Mouse (Mus musculus) neural tube, embryonic 11.5 days (tissue): ENCODE data around the gene Ugt1a9. TPM values are rescaled to one million over a fixed set of nuclear protein-coding genes. Genes with fewer than 3 reads are reported as not detected.

Source experiments
- ATAC-seq: fragments of 200-750 bp; cut with Nextera tagmentation; 2 replicates; pipeline ENCODE4 v1.8.0; 2017; ENCODE audit warnings: moderate number of reproducible peaks, mild to moderate bottlenecking, moderate TSS enrichment, moderate library complexity; ENCODE audit not compliant: insufficient read depth, low FRiP score, low TSS enrichment
- DNase-seq: peaks from one replicate; pipeline ENCODE4 v3.0.0-alpha.2; 2015; ENCODE audit warnings: low spot score
- H3K27ac ChIP-seq: fragments of 300-500 bp; sonication (generic); 2 replicates; pipeline ENCODE4 v1.5.1; 2014; ENCODE audit warnings: low read depth, mild to moderate bottlenecking, low read length
- H3K27me3 ChIP-seq: fragments of 300-500 bp; sonication (generic); 2 replicates; pipeline ENCODE4 v1.6.1; 2014; ENCODE audit warnings: mild to moderate bottlenecking, low read length, mixed read lengths; ENCODE audit not compliant: control insufficient read depth, insufficient read depth
- H3K36me3 ChIP-seq: fragments of 300-500 bp; sonication (generic); 2 replicates; pipeline ENCODE4 v1.6.1; 2014; ENCODE audit warnings: mild to moderate bottlenecking, low read length, moderate library complexity, mixed read lengths; ENCODE audit not compliant: control insufficient read depth, insufficient read depth
- H3K4me1 ChIP-seq: fragments of 300-500 bp; sonication (generic); 2 replicates; pipeline ENCODE4 v1.6.1; 2014; ENCODE audit warnings: low read length, mixed read lengths; ENCODE audit not compliant: control insufficient read depth, insufficient read depth
- H3K4me2 ChIP-seq: fragments of 300-500 bp; sonication (generic); 2 replicates; pipeline ENCODE4 v1.6.1; 2014; ENCODE audit warnings: low read depth, mild to moderate bottlenecking, moderate library complexity
- H3K4me3 ChIP-seq: fragments of 300-500 bp; sonication (generic); 2 replicates; pipeline ENCODE4 v1.5.1; 2014; ENCODE audit warnings: low read depth, low read length
- H3K9ac ChIP-seq: fragments of 300-500 bp; sonication (generic); 2 replicates; pipeline ENCODE4 v1.6.1; 2014; ENCODE audit warnings: mild to moderate bottlenecking, low read length
- H3K9me3 ChIP-seq: fragments of 300-500 bp; sonication (generic); 2 replicates; pipeline ENCODE4 v1.6.1; 2016; ENCODE audit warnings: low read length; ENCODE audit not compliant: control insufficient read depth
- WGBS: fragments of 180-500 bp; shearing (Covaris S2); extraction: QIAGEN DNeasy Blood & Tissue Kit; methylation state at CpG from one replicate; pipeline ENCODE4 v1.1.7; 2014; 5-methylcytosine and 5-hydroxymethylcytosine counted together
- polyA plus RNA-seq: library from polyadenylated mRNA; unstranded; fragments of >200 nt; fragmentation: Nextera tagmentation; extraction: Ambion mirVana; gene quantifications from 2 replicates; pipeline ENCODE4 v1.2.1, GENCODE M21; 2014

Ugt1a9 gene
- polyA plus RNA-seq, 1 experiment from 2014 or later: not detected

- Histone ChIP-seq H3K27ac (no peak overlapping the region), H3K4me2 (no peak overlapping the region), H3K27me3 (no peaks in the 10 kb centered on the region), H3K4me3 (no peak overlapping the region), H3K36me3 (no peaks in the 10 kb centered on the region), H3K4me1 (no peaks in the 10 kb centered on the region), H3K9me3 (peaks cover 96% of the 10 kb centered on the region), H3K9ac (no peak overlapping the region)
- WGBS: 81% methylated on average over 5 of the region's 5 CpGs
- DNase-seq: no peak
- ATAC-seq: no peak
Observed at GRCm38 (mm10) chr1:88250023-88250422, 179.4 kb downstream of the Ugt1a9 start.

GRCm38 (mm10) chr1:88253106-88253505 lies 182.5 kb downstream of the Ugt1a9 start:
- no peaks in the 10 kb centered on the region for H3K4me1 ChIP-seq
- ATAC-seq (no peak), DNase-seq (no peak)
- H3K27ac ChIP-seq: no peak overlapping the region
- 76% methylated on average over 8 of the region's 8 CpGs for WGBS
- H3K27me3 ChIP-seq: no peaks in the 10 kb centered on the region
- H3K36me3 ChIP-seq: no peaks in the 10 kb centered on the region
- no peak overlapping the region for H3K9ac ChIP-seq
- H3K4me2 ChIP-seq: no peak overlapping the region
- peaks cover 97% of the 10 kb centered on the region for H3K9me3 ChIP-seq
- H3K4me3 ChIP-seq: no peak overlapping the region

GRCm38 (mm10) chr1:88253540-88253939 lies 182.9 kb downstream of the Ugt1a9 start:
- ATAC-seq (no peak), DNase-seq (no peak)
- Histone ChIP-seq H3K27me3 (no peaks in the 10 kb centered on the region), H3K9me3 (peaks cover 95% of the 10 kb centered on the region), H3K4me3 (no peak overlapping the region), H3K4me2 (no peak overlapping the region), H3K36me3 (no peaks in the 10 kb centered on the region), H3K4me1 (no peaks in the 10 kb centered on the region), H3K9ac (no peak overlapping the region), H3K27ac (no peak overlapping the region)
- 75% methylated on average over 6 of the region's 6 CpGs for WGBS

GRCm38 (mm10) chr1:88254793-88255465 lies 184.3 kb downstream of the Ugt1a9 start:
- 89% methylated on average over 12 of the region's 12 CpGs for WGBS
- peaks cover 93% of the 10 kb centered on the region for H3K9me3 ChIP-seq
- ATAC-seq (no peak), DNase-seq (no peak)
- H3K27ac ChIP-seq: no peak overlapping the region
- no peak overlapping the region for H3K4me3 ChIP-seq
- H3K4me1 ChIP-seq: no peaks in the 10 kb centered on the region
- no peak overlapping the region for H3K9ac ChIP-seq
- H3K36me3 ChIP-seq: peaks cover 3% of the 10 kb centered on the region
- no peak overlapping the region for H3K4me2 ChIP-seq
- no peaks in the 10 kb centered on the region for H3K27me3 ChIP-seq

GRCm38 (mm10) chr1:88255466-88255857 lies 184.9 kb downstream of the Ugt1a9 start:
- Histone ChIP-seq H3K4me1 (no peaks in the 10 kb centered on the region), H3K4me2 (no peak overlapping the region), H3K9ac (no peak overlapping the region), H3K27me3 (no peaks in the 10 kb centered on the region), H3K27ac (no peak overlapping the region), H3K9me3 (peaks cover 92% of the 10 kb centered on the region), H3K36me3 (peaks cover 5% of the 10 kb centered on the region), H3K4me3 (no peak overlapping the region)
- ATAC-seq: no peak
- 63% methylated on average over 2 of the region's 2 CpGs for WGBS
- no peak for DNase-seq

GRCm38 (mm10) chr1:88255989-88256754 lies 185.6 kb downstream of the Ugt1a9 start:
- no peak overlapping the region for H3K4me3 ChIP-seq
- 79% methylated on average over 13 of the region's 13 CpGs for WGBS
- no peak overlapping the region for H3K27ac ChIP-seq
- H3K4me2 ChIP-seq: no peak overlapping the region
- ATAC-seq (no peak), DNase-seq (no peak)
- H3K9me3 ChIP-seq: peaks cover 89% of the 10 kb centered on the region
- H3K27me3 ChIP-seq: no peaks in the 10 kb centered on the region
- no peaks in the 10 kb centered on the region for H3K4me1 ChIP-seq
- H3K36me3 ChIP-seq: peaks cover 8% of the 10 kb centered on the region
- no peak overlapping the region for H3K9ac ChIP-seq

GRCm38 (mm10) chr1:88256886-88257663 lies 186.5 kb downstream of the Ugt1a9 start:
- 78% methylated on average over 10 of the region's 10 CpGs for WGBS
- Histone ChIP-seq H3K4me2 (no peak overlapping the region), H3K9ac (no peak overlapping the region), H3K4me3 (no peak overlapping the region), H3K27me3 (no peaks in the 10 kb centered on the region), H3K36me3 (peaks cover 14% of the 10 kb centered on the region), H3K4me1 (no peaks in the 10 kb centered on the region), H3K27ac (no peak overlapping the region), H3K9me3 (peaks cover 89% of the 10 kb centered on the region)
- no peak for DNase-seq
- no peak for ATAC-seq

- ATAC-seq (no peak), DNase-seq (no peak)
- peaks cover 20% of the 10 kb centered on the region for H3K36me3 ChIP-seq
- no peaks in the 10 kb centered on the region for H3K27me3 ChIP-seq
- peaks cover 83% of the 10 kb centered on the region for H3K9me3 ChIP-seq
- H3K4me1 ChIP-seq: no peaks in the 10 kb centered on the region
- no peak overlapping the region for H3K27ac ChIP-seq
- WGBS: 77% methylated on average over 6 of the region's 6 CpGs
- H3K9ac ChIP-seq: no peak overlapping the region
- H3K4me2 ChIP-seq: no peak overlapping the region
- H3K4me3 ChIP-seq: no peak overlapping the region
Observed at GRCm38 (mm10) chr1:88257681-88258080, 187.1 kb downstream of the Ugt1a9 start.
